Mouse (Mus musculus): Measurements from ENCODE around the gene Mgat3.

The Mgat3 gene

DNA sequence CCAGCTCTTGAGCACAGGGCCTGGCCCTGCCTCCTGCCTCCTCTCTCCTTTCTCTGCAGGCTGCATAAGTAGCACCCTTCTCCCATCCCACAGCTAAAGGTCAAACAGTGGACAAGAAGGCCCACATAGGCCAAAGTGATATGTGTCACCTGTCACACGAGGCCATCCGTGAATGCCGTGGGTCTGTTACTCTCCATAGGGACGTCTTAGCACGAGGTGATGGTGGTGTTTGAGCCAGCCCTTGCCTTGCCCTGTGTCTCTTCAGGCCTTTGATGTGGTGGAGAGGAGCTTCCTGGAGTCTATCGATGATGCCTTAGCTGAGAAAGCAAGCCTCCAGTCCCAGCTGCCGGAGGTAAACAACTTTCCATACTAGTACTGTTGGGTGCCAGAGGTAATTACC is 24.0 kb upstream of the Mgat3 start:
- no peak for DNase-seq (ENCODE audit: low spot score in 2 of 2)

DNA sequence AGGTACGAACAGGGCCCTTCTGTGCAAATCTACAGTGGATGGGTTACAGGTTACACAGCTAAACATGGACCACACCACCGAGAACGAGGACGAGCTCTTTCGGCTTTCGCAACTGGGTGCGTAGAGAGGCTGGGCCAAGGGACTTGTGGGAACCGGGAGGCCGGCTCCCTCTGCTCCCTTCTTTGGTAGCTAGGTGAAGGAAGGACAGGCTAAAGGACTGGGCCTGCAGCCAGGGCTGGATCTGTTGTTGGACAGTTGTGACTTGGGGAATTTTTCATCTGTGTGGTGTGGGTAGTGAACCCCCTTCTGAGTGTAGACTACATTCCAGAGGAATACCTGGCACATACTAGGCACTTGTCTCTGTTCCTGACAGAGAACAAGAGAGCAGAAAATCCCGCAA is 20.9 kb upstream of the Mgat3 start:
- DNase-seq (ENCODE audit: low spot score in 2 of 2): no peak

DNA sequence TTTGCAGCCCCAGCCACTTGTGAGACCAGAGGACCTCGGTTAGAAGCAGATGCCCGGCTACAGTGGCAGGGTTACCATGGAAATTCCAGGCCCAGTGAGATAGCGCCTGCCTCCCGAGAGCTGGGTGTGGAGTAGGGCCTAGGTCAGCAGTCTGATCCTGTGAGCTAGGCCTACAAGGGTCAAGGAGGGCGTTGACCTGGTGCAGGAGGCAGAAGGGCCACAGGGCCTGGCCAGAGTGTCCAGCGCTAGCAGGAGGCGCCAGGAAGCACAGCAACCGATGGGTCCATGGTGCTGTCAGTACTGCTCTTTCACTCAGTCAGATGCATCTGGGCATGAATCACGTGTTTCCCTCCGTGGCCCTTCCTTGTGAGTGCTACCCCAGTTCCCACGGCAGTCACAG is 19.8 kb upstream of the Mgat3 start:
- no peak for DNase-seq (ENCODE audit: low spot score in 2 of 2)

DNA sequence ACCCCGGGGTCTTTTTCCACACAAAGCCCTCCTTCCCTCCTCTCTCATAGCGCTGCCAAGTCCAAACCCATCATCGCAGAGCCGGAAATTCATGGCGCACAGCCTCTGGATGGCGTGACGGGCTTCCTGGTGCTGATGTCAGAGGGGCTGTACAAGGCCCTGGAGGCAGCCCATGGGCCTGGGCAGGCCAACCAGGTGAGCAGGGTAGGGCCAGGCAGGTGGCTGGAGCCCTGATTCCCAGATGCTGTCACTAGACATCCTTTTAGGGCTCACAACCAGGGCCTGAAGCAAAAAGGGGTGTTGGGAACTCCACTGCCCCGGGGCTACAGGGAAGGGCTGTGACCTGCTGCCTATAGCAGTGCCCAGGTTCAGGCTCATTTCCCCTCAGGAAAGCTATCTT is 17.8 kb upstream of the Mgat3 start:
- no peak for DNase-seq (ENCODE audit: low spot score in 2 of 2)

DNA sequence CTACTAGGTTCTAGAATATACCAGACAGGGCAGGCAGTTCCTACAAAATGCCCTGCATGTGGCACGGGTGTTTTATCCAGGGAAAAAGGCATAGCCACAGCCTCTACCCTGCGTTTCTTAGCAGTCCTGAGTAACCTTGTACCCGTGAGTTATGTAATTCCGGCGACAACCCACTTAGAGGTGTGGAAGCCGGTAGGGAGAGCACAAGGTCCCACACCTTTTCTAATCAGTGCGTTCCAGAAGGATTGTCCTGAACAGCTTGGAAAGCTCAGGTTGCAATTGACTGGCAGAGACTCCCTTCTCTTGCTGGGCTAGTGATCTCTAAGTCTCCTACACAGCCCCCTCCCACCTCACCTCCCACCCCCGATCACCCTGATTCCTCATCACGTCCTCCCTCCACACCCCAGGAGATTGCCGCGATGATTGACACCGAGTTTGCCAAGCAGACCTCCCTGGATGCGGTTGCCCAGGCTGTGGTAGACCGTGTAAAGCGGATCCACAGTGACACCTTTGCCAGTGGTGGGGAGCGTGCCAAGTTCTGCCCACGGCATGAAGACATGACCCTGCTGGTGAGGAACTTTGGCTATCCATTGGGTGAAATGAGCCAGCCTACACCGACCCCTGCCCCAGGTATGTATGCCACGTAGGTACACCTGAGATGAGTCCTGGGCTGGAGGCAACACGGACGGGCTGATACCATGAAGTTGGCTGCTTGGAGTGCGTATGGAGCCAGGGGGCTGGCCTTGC is 16.2 kb upstream of the Mgat3 start:
- no peak for DNase-seq (ENCODE audit: low spot score in 2 of 2)

DNA sequence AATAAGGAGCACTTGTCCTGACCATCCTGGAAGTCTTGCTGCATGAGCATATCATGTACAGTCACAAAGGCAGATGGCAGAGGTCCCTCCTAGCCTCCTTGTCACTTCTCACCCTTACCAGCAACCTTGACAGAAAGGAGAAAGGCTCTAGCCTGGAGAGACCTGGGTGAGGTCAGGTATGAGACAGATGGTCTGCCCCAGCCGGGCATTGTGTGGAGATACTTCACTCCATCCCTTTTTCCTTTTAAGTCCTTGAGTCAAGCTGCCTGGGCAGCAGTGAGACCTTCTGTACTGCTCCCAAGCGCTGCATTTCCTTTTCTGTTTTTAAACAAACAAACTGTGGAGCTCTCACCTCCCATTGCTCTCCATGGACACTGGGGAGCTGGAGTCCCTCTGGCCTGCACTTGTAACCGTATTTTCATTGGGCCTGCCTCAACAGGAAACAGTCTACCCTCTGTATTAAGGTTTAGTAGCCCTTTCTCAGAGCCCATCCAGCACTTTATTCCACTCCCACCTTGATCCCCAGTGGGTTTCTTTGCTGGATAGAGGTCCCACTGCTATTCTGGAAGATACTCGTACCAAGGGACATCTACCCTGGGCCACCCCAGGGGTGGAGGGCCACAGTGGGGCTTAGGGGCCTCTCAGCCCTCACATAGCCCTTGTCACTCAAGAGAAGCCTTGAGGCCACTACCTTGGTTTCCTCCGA is 15.4 kb upstream of the Mgat3 start:
- no peak for DNase-seq (ENCODE audit: low spot score in 2 of 2)

DNA sequence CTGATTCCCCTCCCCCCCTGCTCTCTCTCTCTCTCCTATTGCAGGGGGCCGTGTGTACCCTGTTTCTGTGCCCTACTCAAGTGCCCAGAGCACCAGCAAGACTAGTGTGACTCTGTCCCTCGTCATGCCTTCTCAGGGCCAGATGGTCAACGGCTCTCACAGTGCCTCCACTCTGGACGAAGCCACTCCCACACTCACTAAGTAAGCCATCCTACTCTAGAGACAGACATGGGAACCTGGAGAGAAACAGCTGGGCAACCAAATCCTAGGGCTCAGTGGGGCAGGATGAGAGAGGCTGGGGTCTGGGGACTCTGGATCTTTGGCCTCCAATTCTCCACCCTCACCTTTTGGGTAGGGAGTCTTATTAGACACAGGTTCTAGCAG is 14.8 kb upstream of the Mgat3 start:
- no peak for DNase-seq (ENCODE audit: low spot score in 2 of 2)

DNA sequence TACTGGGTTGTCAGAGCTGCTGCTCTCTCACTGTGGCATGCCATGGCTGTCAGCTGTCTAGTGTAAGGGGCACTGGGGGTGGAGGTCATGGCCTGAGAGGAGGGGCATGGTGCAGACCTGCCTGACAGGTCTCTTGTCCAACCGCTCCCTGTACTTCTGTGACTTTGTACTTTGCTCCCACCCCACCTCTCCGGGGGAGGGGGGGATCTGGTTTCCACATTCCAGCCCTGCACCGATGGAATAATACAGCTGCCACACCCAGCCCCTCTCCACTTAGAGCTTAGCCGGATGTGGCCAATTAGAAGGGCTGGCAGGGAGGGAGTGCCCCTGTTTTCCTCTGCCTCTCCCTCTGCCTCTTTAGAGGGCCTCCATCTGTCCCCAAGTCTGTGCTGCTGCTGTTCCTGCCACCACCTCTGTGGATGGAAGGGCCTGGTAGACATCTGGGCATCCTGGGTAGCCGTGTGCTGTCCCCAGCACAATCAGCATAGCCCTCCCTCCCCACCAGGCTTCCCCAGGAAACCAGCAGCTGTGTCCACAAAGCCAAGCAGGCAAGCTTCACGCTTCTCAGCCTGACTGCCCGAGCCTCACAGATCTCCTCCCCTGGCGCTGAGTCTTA is 14.1 kb upstream of the Mgat3 start:
- peak in 1 of 2 experiments; percentile 26 for DNase-seq (ENCODE audit: low spot score in 2 of 2)

DNA sequence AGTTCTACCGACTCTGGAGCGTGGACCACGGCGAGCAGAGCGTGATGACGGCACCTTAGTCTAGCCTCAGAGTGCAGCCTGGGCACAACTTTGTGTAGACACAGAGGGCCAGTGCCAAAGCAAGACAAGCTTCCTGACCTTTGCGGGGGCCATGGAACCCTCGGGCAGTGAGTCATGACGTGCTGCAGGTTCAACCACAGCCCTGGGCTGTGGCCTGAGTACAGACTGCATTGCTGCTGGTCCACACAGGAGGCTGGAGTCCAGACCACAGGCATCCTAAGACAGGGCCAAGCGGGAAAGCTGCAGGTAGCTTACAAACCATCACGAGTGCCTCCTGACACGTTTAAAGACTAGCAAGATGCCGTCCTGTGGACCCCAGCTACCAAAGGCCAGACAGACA is 13.3 kb upstream of the Mgat3 start:
- DNase-seq (ENCODE audit: low spot score in 2 of 2): no peak

DNA sequence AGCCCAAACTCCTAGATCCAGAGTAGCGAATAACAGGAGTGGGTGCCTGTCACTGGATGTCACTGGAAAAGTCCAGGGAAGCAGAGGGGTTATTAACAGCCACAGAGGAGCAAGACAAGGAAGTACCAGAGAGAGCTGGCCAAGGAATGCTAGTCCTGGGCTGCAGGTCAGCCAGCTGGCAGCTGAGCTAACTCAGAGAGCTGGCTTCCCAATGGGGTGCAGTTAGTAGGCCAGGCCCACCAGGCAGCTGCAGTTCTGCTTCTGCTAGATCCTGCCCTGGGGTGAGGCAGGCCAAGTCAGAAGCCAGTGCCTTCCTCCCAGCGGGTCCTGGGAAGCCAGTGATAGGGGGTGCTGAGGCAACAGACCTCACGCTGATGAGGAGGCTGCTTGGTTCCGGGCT is 12.8 kb upstream of the Mgat3 start:
- peak; percentile 44 to 63 for DNase-seq (ENCODE audit: low spot score in 2 of 2)

DNA sequence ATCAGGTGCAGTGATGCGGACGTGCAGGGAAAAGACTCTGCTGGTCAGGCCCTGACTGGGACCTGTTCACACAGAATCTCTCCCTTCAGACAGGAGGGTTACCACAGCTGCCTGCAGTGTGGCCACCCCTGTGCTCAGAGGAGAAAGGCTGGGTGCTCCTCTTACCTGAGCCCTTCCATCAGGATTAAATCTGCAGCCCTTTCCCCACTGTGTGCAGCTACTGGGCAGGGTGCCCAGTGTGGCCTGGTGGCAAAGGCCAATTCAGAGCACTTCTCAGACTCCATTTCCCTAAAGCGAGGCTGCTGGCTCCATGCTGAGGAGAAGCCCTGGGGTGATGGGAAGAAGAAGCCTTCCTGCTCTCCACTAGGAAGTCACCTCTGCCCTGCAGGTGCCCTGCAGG is 12.3 kb upstream of the Mgat3 start:
- no peak for DNase-seq (ENCODE audit: low spot score in 2 of 2)

DNA sequence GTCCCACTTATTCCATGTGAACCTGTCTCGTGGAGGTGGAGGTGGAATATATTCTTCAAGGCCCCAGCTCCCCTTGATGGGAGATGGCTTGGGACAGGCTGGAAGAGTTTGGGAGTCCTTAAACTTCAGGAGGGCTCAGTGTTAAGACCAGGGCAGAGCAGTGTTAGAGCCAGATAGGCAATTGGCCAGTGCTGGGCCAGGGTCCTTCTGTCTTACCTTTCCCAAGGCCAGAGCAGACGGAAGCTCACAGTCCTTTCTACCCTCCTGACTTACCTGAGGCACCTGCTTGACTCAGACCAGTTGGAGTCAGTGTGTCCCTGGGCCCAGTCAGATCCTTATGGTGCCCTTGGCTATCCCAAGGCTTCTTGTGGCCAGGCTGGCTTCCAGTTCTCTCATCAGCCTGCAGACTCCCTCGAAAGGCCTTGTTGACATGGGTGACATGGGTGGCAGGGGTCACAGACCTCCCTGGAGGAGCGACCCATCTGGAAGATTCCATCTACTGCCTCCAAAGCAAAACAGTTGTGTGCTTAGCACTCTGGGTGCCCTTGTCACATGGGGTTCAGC is 11.0 kb upstream of the Mgat3 start:
- peak; percentile 35 to 44 for DNase-seq (ENCODE audit: low spot score in 2 of 2)

DNA sequence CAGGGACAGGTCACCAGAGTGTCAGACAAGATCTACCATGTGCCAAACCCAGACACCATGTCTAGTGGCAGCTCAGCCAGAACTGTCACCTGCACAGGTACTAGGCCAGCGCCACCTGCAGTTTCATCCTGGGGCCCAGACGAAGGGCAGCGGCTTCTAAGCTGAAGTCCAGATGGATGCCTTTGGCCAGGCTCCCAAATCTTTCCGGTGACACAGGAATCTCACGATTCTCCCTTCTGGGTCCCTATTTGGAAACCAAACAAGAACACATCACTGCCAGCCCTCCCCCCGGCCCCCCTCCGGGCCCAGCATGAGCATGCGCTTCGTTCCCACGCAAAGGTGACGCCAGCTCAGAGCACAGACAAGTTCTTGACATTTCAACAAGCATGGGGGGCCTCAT is 10.2 kb upstream of the Mgat3 start:
- DNase-seq (ENCODE audit: low spot score in 2 of 2): peak; percentile 72 to 82

DNA sequence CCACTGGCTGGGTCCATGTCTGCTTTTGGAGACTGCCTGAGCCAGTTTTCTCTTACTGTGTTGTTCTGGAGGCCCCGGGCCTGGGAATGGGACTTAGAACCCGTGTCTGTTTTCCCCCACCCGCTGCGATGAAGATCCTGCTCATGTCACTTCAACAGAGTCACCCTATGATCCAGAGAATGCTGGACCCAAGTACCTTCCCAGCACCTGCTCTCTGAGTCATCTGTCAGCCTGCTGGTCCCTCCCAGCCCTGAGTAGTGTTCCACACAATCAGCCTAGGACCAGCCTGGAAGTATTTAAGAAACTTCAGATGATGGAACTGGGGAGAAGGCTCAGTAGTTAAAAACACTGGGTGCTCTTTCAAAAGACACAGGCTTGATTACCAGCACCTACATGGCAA is 9.8 kb upstream of the Mgat3 start:
- no peak for DNase-seq (ENCODE audit: low spot score in 2 of 2)

DNA sequence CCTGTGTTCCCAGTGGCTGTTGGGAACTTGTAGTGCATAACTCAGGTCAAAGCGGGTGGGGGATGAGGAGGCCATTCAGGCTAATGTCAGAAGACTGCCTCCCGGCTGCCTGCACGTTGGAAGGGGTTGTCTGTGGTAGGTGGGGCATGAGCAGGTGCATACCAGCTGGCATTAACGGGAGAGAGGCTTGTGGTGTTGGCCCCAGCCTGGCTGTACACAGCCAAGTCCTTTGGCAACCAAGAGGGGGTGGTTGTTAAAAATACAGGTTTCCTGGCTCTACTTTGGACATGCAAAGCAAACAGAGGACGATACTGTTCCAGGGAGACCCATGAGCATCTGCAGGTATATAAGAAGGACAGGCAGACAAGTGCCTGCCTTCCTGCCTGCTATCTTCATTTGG is 8.1 kb upstream of the Mgat3 start:
- DNase-seq (ENCODE audit: low spot score in 2 of 2): peak in 1 of 2 experiments; percentile 29

DNA sequence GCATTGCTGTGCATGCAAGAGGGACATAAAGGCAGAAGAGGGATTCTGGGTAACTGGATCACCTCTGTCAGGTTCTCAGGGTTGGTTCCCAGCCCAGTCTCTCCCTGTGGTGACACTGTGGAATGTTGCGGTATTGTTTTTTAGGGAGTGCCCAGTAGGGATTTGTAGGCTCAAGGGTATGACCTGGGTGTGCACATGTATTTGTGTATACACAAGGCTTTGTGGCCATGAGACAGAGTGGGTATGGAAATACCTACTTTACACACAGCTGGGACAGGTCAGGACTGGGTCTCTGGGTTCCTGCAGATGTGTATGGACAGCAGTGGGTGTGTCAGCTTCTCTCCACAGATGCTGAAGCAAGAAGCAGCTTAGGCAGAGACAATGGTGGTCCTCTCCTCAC is 4.0 kb upstream of the Mgat3 start:
- DNase-seq (ENCODE audit: low spot score in 2 of 2): no peak

DNA sequence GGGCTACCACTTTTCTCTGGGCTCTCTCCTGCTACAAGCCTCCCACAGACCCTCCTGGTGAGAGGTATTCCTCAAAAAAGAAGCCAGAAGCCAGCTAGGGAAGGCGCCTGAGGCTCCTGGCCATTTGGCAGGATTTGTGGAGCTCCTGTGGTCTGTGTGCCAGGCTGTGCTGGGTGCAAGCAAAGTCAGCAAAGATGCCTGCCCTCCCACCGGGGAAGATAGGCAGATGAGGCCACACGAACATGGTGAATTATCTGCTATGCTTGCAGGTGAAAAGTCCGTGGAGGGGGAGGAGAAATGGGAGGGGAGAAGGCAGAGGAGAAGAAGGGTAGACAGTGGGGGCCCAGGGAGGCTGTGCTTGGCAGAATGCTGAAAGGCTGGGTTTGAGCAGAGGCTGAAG is 3.2 kb upstream of the Mgat3 start:
- DNase-seq (ENCODE audit: low spot score in 2 of 2): no peak

DNA sequence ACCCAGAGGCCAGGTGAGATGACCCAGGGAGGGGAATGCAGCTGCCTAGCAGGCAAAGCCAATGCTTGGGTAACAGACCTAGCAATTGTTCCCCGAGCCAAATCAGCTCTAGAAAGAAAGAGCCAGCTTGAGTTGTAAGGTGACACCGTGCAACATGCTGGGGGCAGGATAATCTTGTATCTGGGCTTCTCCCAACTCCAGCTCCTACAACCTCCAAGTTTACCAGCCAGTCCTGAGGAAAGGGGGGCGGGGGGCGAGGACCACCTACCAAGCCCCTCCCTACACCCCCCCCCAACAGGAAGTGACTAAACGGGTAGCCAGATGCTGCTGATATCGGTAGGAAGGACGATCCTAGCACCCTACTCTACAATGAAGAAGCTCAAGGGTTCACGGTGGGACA is 2.2 kb upstream of the Mgat3 start:
- no peak for DNase-seq (ENCODE audit: low spot score in 2 of 2)

DNA sequence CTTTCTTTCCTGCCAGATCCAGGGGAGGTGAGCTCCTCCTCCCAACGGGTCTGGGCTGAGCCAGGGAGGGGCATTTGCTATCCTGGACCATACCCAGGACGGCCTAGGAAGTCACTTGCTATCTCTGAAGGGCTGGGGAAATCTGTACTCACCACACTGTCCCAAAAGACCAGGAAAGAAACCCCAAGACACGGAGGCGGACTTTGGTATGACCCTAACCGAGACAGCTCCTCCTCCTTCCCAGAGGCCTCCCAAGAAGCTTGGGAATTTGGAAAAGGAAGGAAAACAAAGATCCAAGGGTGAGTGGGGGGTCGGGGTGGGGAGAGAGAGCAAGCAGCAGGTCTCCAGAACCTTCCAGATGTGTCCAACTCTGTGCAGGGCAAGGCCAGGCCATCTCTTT is 1.7 kb upstream of the Mgat3 start:
- DNase-seq (ENCODE audit: low spot score in 2 of 2): no peak

DNA sequence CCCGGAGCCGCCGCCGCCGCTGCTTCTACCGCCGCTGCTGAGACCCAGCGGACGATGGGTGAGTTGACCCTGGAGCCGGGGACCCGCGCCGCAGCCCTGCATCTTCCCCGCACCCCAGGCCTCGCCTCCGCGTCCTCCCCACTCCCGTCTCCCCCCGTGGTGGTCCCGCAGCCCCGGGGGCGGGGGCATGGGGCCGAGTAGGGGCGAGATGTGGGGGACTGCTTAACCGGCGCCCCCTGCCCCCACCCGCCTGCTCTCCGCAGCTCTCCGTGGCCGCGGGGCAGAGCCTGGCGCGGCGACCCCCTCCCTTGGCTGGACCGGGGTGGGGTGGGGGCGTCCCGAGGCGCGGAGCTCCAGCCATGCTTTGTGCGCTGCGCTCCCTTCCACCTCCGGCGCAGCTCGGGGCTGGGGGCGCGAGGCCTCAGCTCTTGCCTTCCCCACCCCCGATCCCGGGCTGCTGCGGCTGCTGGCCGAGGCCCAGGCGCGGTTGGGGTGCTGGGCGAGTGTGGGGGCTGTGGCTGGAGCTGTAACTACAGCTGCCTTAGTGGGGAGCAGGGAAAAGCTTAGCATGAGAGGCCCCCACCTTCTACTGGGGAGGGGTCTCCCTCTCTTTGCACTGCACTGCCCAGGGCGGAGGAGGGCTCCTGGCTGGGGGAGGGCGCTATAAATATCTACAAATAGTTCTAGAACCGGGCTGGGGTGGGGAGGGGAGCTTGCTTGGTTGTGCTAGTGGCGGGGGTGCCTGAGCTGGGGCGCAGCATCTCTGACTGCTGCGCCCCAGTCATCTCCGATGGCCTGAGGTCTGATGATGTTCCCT is 468 bp downstream of the Mgat3 start:
- DNase-seq (ENCODE audit: low spot score in 2 of 2): peak; percentile 70 to 74

DNA sequence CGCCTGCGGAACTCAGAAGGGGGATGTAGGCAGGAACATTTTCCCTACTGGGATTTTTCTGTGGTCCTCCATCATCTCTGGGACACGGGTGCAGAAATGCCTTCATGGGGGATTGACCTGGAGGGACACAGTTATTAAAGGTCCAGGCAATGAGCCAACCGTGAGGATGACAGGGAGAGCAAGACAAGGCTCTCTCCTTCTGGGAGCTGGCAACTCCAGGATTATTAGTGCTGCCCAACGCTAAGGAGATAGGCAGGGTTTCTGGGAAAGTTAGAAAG is 1.0 kb downstream of the Mgat3 start:
- DNase-seq (ENCODE audit: low spot score in 2 of 2): no peak

DNA sequence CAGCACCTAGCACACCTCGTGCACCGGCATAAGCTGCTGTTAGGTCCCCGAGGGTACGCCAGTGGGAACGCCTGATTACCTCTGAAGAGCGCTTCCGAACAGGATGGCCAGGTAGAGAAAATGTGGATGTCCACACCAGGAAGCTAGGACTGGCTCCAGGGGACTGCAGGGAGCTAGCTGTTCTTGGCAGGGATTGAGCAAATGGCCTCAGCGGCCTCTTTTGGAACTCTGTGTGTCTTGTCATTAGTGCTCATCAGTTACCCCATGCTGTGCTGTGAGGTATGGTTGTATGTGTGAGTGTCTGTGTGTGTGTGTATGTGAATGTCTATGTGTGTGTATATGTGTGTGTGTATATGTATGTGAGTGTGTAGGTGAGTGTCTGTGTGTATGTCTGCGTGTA is 1.8 kb downstream of the Mgat3 start:
- no peak for DNase-seq (ENCODE audit: low spot score in 2 of 2)
